Mouse (Mus musculus) brain, embryonic 14.5 days (tissue): ENCODE measurements at regions not wholly inside any gene's neighbourhood (a gene's known extent, or its start where the extent isn't known, plus 50 kb on each side); places are given as distances from the start of the nearest gene placed in this dataset.

Experiments used
- DNase-seq: peaks from one replicate; pipeline ENCODE4 v3.0.0-alpha.2; 2011; ENCODE audit warnings: low read depth
- CTCF ChIP-seq: fragments of 200-500 bp; IDR thresholded peaks from 2 replicates; pipeline ENCODE4 v1.5.1; 2012; ENCODE audit warnings: inconsistent platforms, mild to moderate bottlenecking, moderate library complexity, borderline replicate concordance; ENCODE audit not compliant: insufficient read depth, insufficient read length; ENCODE audit errors: extremely low read depth
- POLR2A ChIP-seq: fragments of 200-500 bp; IDR thresholded peaks from 2 replicates; pipeline ENCODE4 v1.6.1; 2012; ENCODE audit warnings: mild to moderate bottlenecking, inconsistent platforms, borderline replicate concordance; ENCODE audit not compliant: poor library complexity, insufficient read depth, insufficient read length, severe bottlenecking; ENCODE audit errors: extremely low read depth

GRCm38 (mm10) chr7:135961026-135961425 is 244.9 kb upstream of the Mki67 start:
- peak; percentile 88 for DNase-seq
- TF ChIP-seq CTCF (no peak), POLR2A (no peak)

- peak; percentile 85 for DNase-seq
- TF ChIP-seq CTCF (no peak), POLR2A (no peak)
These were observed 249.4 kb upstream of the Mki67 start for GRCm38 (mm10) chr7:135965528-135965927.

GRCm38 (mm10) chr7:135966231-135966630 is 250.1 kb upstream of the Mki67 start:
- no peak for TF ChIP-seq POLR2A
- DNase-seq, result peak; percentile 2

DNA sequence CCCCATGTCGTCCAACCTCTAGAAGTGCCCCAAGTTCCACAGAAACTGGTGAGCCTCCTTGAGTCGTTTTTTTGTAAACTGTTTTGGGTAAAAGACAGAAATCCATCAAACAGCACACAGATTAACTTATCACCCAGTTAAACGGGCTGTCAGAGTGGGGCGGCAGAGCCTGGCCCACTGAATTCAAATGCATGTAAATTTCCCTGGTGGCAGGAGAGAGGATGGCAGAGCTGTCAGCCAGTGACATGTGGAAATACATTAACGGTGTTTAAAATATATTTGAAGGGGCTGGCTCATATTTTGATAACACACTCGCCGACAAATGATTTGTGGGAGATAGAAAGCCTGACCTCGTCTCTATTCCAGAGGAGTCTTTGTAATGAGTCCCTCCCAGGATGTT is 252.5 kb upstream of the Mki67 start:
- TF ChIP-seq CTCF (peak; percentile 17; the same call in 1 of the 2 replicates), POLR2A (no peak)
- peak; percentile 73 for DNase-seq

GRCm38 (mm10) chr7:135986021-135986420 is 269.9 kb upstream of the Mki67 start:
- DNase-seq, result no peak
- TF ChIP-seq POLR2A, result no peak
- TF ChIP-seq CTCF, result no peak

- TF ChIP-seq CTCF (no peak), POLR2A (no peak)
- DNase-seq, result peak; percentile 19
These were observed 274.2 kb upstream of the Mki67 start for GRCm38 (mm10) chr7:135990321-135990720.

DNA sequence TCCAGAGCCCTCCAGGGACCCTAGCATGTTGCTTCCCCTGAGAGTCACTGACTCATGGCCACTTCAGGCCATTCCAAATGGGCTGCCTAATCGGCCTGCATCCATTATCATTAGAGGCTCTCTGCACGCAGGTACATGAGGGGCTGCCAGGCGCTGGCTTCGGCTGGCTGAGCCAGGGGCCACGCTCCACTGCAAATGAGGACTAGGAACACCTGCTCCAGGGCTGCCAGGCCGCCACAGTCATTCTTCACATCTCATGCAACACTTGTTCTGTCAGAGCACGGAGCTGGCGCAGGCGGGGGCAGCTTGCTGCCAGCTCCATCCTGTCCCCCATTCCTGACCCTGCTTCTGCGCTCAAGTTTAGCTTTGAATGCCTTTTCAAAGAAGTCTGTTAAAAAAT is 280.7 kb upstream of the Mki67 start:
- no peak for TF ChIP-seq CTCF
- no peak for TF ChIP-seq POLR2A
- peak; percentile 72 for DNase-seq

DNA sequence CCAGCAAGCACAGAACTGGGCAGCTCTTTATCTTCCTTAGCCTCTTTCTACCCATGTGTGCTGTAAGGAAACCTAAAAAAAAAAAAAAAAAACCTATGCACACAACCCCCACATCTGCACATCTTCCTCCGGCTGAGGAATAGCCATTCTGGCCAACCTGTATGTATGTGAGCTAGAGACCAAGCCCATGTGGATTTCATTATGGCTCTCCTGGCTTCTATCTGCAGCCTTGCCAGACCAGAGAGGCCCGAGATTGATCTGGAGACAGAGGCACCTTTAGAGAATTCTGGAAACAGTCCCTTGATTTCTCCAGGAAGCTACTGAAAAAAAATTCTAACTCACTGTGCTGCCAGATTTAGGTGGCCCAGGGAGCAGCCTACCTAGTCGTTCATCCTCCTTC is 281.5 kb upstream of the Mki67 start:
- TF ChIP-seq CTCF (no peak), POLR2A (no peak)
- DNase-seq, result no peak

GRCm38 (mm10) chr7:136002382-136002781 is 286.2 kb upstream of the Mki67 start:
- DNase-seq, result no peak

GRCm38 (mm10) chr7:136003291-136003690 is 287.1 kb upstream of the Mki67 start:
- no peak for DNase-seq
- TF ChIP-seq POLR2A (no peak), CTCF (no peak)

More at GRCm38 (mm10) chr7:136002382-136002781, 286.2 kb upstream of the Mki67 start:
- TF ChIP-seq CTCF (no peak), POLR2A (no peak)

GRCm38 (mm10) chr7:136007796-136008455 is 291.8 kb upstream of the Mki67 start:
- peak; percentile 80 for DNase-seq
- TF ChIP-seq CTCF, result no peak

- no peak for DNase-seq
- TF ChIP-seq POLR2A, result no peak
- no peak for TF ChIP-seq CTCF
These were observed 292.3 kb upstream of the Mki67 start for GRCm38 (mm10) chr7:136008486-136008885.

DNA sequence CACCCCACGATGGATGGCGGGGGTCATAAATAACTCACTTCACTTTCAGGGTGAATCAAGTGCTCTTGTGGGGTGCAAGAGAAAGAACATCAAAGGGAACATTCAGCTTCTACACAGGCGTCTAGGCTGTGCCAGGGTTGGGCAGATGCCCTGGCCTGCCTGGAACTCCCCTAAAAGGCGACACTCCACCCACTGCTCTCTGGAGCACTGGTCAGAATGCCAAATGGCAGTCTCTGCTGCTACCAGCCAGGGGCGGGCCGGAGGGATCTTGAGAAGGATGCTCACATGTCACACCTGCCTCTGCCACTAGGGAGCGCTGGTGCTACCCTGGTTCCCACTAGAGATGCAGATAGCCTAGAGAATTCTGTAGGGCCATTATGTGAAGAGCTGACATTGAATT is 293.9 kb upstream of the Mki67 start:
- TF ChIP-seq POLR2A (no peak), CTCF (peak; percentile 55; the same call in 1 of the 2 replicates)
- DNase-seq, result peak; percentile 68

DNA sequence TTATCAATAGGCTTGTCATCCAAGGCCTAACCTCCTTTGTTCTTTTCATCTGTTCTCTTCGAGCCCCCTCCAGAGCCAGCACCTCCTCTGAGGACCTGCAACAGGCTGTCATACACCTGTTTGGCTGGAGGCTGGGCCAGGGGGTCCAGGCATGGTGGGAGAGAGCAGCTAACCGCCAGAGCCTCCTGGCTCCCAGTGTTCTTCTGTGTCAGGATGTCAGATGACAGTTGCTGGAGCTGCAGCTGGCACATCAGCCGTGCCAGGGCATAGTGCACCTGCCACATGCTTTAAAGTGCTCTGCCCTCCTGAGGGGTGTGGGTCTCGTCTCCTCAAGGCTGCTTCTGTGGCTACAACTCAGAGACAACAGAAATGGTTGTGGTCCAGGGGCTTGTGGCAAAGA is 298.5 kb upstream of the Mki67 start:
- DNase-seq, result no peak
- TF ChIP-seq CTCF (no peak), POLR2A (no peak)
